Mouse (Mus musculus) lung, postnatal 4 days (tissue): ENCODE data around the gene Barhl1.

Source experiments
- DNase-seq, 2 experiments: peaks; one replicate each; pipeline ENCODE4 v3.0.0; 2021

Gene Barhl1

DNA sequence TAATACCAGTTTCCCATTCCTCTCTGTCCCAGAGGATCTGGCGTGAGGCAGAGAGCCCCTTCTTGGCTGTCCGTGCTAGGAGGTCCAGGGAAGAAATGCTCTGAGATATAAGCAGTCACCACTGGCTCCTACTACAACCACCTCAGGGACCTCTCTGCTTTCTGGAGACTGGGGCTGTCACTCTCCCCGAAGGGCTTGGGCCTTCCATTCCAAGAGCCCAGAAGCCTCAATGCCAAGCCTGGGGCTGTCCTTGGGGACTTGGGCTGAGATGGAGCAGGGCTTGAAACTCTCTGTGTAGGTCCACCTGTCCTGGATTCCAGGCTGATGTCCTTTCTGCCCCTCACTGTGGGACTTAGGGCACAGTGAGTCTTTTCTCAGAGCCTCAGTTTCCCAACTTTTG lies 5.6 kb downstream of the Barhl1 start:
- no peak for DNase-seq

GRCm38 (mm10) chr2:28909818-28910710 lies 6.4 kb downstream of the Barhl1 start:
- DNase-seq, result no peak

DNA sequence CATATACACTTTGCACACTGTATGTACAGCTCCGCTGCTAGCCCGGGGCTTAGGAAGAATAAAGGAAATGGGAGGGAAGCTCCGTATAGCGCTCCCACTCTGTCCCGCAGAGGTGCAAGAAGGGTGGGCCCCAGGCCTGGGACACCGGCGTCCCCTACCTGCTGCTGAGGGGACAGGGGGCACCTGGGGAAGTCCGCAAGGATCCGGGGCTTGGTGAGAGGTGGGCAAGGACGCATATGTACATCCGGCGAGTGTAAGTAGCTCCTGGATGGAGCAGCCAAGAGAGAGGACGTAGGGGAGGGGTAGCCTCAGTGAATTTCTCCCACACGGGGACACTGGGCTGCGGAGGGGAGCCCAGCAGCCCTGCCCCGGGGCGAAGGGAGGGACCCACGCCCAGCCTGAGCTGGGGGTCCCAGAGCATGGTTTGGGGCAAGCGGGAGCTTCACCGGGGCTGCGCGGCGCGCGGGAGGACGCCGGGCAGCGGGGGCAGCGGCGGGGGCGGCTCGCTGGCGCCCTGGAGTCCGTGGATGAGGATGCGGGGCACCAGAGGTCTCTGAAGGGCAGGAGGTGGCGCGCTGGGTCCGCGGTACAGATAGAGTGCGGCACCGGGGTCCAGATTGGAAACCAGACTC lies 7.2 kb downstream of the Barhl1 start:
- no peak for DNase-seq

GRCm38 (mm10) chr2:28908389-28909153 lies 7.9 kb downstream of the Barhl1 start:
- DNase-seq, result peak in 1 of 2 experiments; percentile 38

GRCm38 (mm10) chr2:28907691-28908388 lies 8.6 kb downstream of the Barhl1 start:
- no peak for DNase-seq

DNA sequence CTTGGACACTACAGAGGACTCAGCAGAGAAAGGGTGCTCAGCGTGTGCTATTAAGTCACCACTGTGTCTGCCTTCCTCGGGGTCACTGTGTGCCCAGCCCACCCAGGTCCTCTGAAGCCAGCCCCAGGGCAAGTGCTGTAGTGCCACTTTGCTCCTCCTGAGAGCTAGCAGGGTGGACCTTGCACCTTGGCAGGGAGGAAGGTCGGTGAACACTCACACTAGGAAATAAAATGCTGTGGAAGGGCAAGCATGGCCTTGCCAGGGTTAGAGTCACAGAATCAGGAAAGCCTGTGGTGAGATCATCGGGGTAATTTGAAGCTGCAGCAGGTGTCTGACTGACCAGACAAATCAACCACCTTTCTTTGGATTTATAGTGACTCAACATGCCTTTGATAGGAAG lies 10.9 kb downstream of the Barhl1 start:
- DNase-seq, result no peak

DNA sequence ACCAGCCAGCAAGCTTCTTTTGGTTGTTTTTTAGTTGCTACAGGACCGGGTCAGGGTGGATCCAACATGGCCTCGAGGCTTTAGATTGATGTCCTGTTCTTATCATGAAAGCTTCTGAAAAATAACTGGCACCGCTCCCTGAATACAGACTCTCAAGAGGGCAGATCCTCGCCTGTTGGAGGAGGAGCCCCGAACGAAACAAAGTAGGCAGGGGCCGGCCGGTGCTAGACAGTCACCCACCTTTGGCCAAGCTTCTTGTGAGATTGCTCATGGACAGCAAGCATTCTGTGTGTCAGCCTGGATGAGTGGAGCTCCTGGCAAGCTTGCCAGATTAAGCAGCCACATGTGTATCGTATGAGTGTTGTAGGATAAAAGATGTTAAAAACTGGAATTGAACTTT lies 11.7 kb downstream of the Barhl1 start:
- no peak for DNase-seq

- DNase-seq, result no peak
Measured at GRCm38 (mm10) chr2:28903871-28904270, 12.6 kb downstream of the Barhl1 start.

- no peak for DNase-seq
Measured at GRCm38 (mm10) chr2:28902291-28902690, 14.2 kb downstream of the Barhl1 start.

DNA sequence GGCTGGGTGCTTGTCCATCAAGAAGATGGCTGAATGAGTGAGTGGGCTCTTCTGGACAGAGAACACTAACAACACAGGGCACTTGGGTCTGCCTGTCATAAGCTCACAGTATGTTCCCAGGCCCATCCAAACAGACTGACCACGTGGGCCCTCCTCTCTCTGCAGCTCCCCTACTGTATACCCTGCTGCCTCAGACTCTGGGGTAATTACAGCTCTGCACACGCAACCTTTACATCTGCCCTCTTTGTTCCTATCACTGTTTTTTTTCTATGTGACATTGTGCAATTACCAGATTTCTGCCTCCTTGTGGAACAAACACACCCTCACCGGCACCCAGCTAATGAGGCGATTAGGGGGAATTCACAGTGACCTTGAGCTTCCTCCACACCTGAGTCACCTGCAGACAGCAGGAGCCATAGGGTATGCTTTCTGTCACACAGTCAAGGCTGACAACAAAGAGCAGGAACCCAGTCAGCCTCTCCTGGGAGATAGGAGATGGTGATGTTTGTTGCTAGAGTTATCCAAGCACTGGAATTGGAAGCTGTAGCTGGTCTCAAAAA lies 19.0 kb downstream of the Barhl1 start:
- no peak for DNase-seq

DNA sequence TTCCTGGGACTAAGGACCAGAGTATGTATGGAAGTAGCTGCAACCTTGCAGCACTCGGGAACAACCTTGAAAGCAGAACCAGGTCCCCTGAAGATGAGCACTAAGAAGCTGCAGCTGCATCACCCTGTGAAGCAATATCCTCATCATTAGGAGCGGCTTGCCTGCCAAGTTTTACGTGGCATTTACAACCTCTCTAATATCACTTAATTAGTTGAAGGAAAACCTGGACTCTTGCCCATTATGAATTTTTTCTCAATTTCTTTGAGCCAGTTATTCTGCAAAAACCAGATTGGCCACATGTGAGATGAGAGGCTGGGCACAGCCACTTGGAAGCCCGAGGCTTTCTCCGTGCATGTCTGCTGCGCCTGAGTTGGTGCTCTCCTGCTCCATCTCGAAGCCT lies 20.6 kb downstream of the Barhl1 start:
- peak in 1 of 2 experiments; percentile 40 for DNase-seq

- no peak for DNase-seq
Measured at GRCm38 (mm10) chr2:28893526-28893925, 22.9 kb downstream of the Barhl1 start.

DNA sequence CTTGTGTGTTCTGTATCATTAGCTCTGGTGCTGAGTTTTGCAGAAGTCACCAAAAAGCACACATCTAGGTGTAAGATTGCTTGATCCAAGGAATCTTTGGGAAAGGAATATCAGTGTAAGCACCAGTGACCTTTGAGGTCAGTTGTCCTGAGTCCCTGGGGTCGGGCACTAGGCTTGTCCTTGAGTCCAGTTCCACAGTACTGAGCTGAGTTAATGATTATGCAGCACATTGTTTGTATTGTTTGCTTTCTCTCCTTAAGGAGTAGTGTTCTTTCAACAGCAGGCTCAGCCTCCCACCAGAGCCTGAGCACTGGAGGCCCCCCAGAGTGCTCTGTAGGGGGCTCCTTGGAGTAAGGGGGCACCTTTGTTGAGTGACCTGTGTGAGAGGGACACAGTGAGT lies 23.7 kb downstream of the Barhl1 start:
- no peak for DNase-seq

DNA sequence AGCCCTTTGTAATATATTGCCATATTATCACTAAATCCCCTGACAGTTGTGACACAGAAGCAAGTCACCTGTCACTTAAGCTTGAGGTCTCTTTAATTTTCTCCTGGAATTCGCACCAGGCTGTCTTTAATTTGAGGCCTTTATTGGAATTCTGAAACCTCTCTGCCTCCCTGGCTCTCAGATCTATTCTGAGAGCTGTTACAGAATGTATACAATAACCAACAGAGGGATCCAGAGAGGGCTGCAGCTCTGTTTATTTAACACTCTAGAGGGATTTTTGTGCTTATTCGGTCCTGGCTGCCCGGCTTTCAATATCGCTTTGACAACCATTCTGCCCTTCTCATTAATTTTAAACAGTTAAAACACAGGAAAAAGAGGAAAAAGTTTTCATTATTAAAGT lies 31.6 kb downstream of the Barhl1 start:
- no peak for DNase-seq

GRCm38 (mm10) chr2:28882826-28883485 lies 33.5 kb downstream of the Barhl1 start:
- DNase-seq, result no peak

- no peak for DNase-seq
Measured at GRCm38 (mm10) chr2:28882047-28882446, 34.4 kb downstream of the Barhl1 start.

GRCm38 (mm10) chr2:28881275-28881674 lies 35.2 kb downstream of the Barhl1 start:
- DNase-seq, result peak in 1 of 2 experiments; percentile 41

GRCm38 (mm10) chr2:28875554-28875953 lies 40.9 kb downstream of the Barhl1 start:
- DNase-seq, result no peak

DNA sequence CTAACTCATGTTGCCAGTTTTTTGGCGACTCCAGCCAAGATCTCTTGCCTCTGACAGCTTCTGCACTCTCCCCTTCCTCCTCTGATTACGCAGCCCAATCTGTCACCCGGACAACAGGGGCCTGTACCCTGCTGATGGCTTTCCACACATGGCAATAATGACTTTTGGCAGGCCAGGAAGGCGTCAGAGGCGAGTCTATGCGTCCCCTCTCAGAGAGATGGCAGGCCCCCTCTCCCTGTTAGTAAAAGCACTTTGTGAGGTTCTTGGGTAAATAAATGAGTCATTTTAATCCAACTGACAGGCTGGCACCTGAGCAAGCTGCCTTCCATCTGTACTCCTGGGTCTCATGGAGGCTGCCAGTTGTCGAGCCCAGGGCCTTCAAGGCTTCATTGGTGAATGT lies 49.0 kb downstream of the Barhl1 start:
- DNase-seq, result peak in 1 of 2 experiments; percentile 48

- DNase-seq, result no peak
Measured at GRCm38 (mm10) chr2:28863857-28864256, 52.6 kb downstream of the Barhl1 start.

DNA sequence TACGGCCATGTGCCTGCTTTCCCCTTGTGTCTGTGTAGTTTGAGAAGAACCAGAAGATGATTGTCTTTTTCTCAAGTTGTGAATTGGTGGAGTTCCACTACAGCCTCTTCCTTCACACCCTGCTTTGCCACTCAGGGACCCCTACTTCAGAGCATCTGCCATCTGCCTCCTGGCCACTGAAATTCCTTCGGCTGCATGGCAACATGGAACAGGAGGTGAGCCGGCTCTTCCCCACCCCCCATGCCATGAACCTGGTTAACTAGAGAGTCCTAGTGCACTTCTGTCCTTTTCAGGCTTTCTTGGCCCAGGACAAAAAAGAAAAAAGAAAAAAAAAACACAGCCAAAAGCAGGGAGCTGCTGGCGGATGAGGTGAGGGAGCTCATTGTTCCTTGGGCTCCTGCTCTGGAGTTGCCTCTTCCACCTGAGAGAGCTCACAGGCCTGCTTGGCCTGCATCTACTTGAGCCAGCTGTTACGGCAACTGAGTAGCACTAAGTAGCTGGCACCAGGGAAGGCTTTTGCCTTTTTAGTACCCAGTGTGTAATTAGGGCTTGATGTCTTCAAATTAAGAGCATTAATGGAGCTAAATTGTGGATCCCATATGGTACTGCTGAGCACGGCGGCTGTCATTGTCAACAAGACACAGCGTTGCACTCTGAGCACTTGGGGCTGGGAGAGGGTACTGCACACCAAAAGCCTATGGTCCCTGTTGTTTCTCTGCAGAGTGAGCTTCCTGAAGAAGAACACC lies 55.6 kb downstream of the Barhl1 start:
- no peak for DNase-seq
